Mouse (Mus musculus) stomach, postnatal 0 days (tissue): ENCODE data around the gene Lamc2.

Experiments used
- CTCF ChIP-seq: IDR thresholded peaks from 2 replicates; pipeline ENCODE4 v1.5.1; 2016; ENCODE audit warnings: antibody characterized with exemption, low read depth, mild to moderate bottlenecking, moderate library complexity
- EP300 ChIP-seq: optimal IDR thresholded peaks from 2 replicates; pipeline ENCODE3; 2016; ENCODE audit warnings: antibody characterized with exemption

DNA sequence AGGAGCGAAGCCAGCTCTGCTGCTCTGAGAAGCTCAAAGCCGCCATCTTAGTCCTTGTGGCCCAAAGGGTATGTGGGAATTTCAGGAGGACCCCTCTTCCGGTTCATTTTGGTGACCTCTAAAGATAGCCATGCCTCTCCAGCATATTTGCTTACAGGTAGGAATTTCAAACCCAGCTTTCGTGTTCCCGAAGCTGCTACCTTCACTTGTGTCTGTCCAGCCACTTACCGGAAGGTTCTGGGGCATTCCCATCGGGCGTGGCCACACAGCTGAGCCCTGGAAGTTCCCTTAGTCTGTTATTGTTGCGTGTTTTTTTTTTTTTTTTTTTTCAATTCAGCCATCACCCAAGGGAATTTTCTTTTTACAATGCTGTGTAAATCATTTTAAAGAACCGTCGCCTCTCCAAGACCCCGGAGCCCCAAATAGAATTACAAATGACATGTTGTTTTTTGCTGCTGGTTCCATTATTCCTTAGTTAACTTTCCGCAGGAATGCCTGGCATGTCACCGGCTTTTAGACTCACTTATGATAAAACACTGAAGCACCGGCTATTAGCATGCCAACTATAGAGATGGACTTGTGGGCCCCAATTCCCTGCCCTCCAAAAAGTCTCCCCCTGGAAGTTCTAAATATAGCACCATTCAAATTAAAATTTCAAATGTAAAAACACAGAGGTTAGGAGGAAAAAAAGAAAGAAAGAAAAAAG, 5.1 kb upstream of the Lamc2 start:
- TF ChIP-seq CTCF (no peak), EP300 (no peak)
